Mouse (Mus musculus): ENCODE measurements around the gene Stat5b. TPM values are rescaled to one million over a fixed set of nuclear protein-coding genes. Genes with fewer than 3 reads are reported as not detected.

Gene Stat5b
- total and polyA plus RNA-seq, 3 experiments, result 29.3 to 37.0 (median 32.3) TPM

GRCm38 (mm10) chr11:100842025-100842424, 8.5 kb downstream of the Stat5b start:
- H3K4me1 ChIP-seq (ENCODE audit: control insufficient read depth in 1 of 2, insufficient read depth in 2 of 2, low read length in 2 of 2), result peaks cover 3 to 4% of the 10 kb centered on the region in 2 experiments; a peak in 2 of 4 replicates
- TF ChIP-seq MYC (IDR thresholded peaks at IDR 0.05; ENCODE audit: low read depth, low read length) (no peak), ZC3H11A (IDR thresholded peaks at IDR 0.05; ENCODE audit: low read depth, low read length) (no peak), MAX (IDR thresholded peaks at IDR 0.05; ENCODE audit: low read length) (no peak), ZKSCAN1 (IDR thresholded peaks at IDR 0.05; ENCODE audit: low read depth, low read length) (no peak), EP300 (IDR thresholded peaks at IDR 0.05; ENCODE audit: low read depth in 1 of 2, low read length in 2 of 2) (no peak), MAZ (IDR thresholded peaks at IDR 0.05; ENCODE audit: low read depth, low read length) (no peak)
- H3K79me2 ChIP-seq (ENCODE audit: control insufficient read depth, insufficient read depth, low read length, poor library complexity), result peaks cover 50% of the 10 kb centered on the region
- H3K9me3 ChIP-seq (replicated peaks; ENCODE audit: insufficient read depth, low read length), result no peaks in the 10 kb centered on the region
- peaks cover 2 to 4% of the 10 kb centered on the region in 2 experiments; a peak in 2 of 4 replicates for H3K36me3 ChIP-seq (ENCODE audit: control insufficient read depth in 1 of 2, insufficient read depth in 2 of 2, low read length in 2 of 2)
- DNase-seq (ENCODE audit: low read depth, low spot score), result no peak
- H3K27ac ChIP-seq (ENCODE audit: control insufficient read depth, low read depth, low read length), result no peak overlapping the region
- no peak overlapping the region for H3K4me3 ChIP-seq (ENCODE audit: control insufficient read depth in 1 of 2, insufficient read depth in 1 of 2, low read depth in 2 of 2, low read length in 2 of 2)
- no peak overlapping the region for H3K9ac ChIP-seq (ENCODE audit: control insufficient read depth, low read depth, low read length, poor library complexity, severe bottlenecking)
- H3K27me3 ChIP-seq (ENCODE audit: control insufficient read depth in 1 of 2, insufficient read depth in 2 of 2, low read length in 2 of 2), result no peaks in the 10 kb centered on the region

DNA sequence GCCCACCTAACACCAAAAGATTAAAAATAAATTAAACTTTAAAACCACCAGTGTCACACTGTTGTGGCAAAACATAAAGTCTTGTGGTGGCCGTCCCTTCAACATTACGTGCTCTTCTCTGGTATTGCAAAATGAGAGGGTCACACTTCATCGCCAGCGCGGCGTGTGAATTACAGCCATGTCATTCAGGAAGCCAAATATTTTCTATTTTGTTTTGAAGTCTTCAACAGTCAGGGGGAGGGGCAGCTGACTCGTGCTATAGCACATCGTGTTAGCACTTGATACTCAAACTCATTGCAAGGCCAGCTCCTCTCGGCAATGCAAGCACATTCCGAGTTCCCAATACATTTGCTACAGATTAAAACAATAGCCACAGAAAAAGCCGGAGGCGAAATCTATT, 9.7 kb downstream of the Stat5b start:
- TF ChIP-seq ZMIZ1 (IDR thresholded peaks at IDR 0.05; ENCODE audit: low read depth, low read length) (no peak), CHD2 (IDR thresholded peaks at IDR 0.05; ENCODE audit: low read length) (no peak), MAX (IDR thresholded peaks at IDR 0.05; ENCODE audit: low read length) (no peak), BHLHE40 (IDR thresholded peaks at IDR 0.05; ENCODE audit: borderline replicate concordance, low read depth, low read length) (no peak), POLR2AphosphoS5 (IDR thresholded peaks at IDR 0.05; ENCODE audit: borderline replicate concordance, low read depth, low read length) (no peak), HCFC1 (IDR thresholded peaks at IDR 0.05; ENCODE audit: low read depth, low read length) (no peak), RCOR1 (IDR thresholded peaks at IDR 0.05; ENCODE audit: low read depth, low read length) (no peak), GABPA (IDR thresholded peaks at IDR 0.05; ENCODE audit: low read depth, low read length) (no peak), SIN3A (IDR thresholded peaks at IDR 0.05; ENCODE audit: low read length) (no peak), GATA1 (IDR thresholded peaks at IDR 0.05; ENCODE audit: low read depth, low read length) (no peak), CHD1 (IDR thresholded peaks at IDR 0.05; ENCODE audit: low read depth, low read length) (no peak), POLR2AphosphoS2 (IDR thresholded peaks at IDR 0.05; ENCODE audit: low read length) (no peak), TAL1 (IDR thresholded peaks at IDR 0.05; ENCODE audit: low read length) (no peak), TCF12 (IDR thresholded peaks at IDR 0.05; ENCODE audit: low read depth, low read length) (no peak), MXI1 (IDR thresholded peaks at IDR 0.05; ENCODE audit: low read depth, low read length) (no peak), CTCF (IDR thresholded peaks at IDR 0.05 in 2 of 3, conservative IDR thresholded peaks at IDR 0.05 in 1 of 3; ENCODE audit: control insufficient read depth in 1 of 3, insufficient read depth in 1 of 3, low read depth in 2 of 3, low read length in 3 of 3, poor library complexity in 1 of 3, severe bottlenecking in 1 of 3) (no peak), UBTF (IDR thresholded peaks at IDR 0.05; ENCODE audit: borderline replicate concordance, insufficient read depth, low read depth, low read length) (no peak)
- H3K27ac ChIP-seq (ENCODE audit: control insufficient read depth, low read depth, low read length), result no peak overlapping the region
- H3K4me1 ChIP-seq (ENCODE audit: control insufficient read depth in 1 of 2, insufficient read depth in 2 of 2, low read length in 2 of 2), result peaks cover 0 to 4% of the 10 kb centered on the region in 2 experiments; a peak in 1 of 4 replicates
- H3K9ac ChIP-seq (ENCODE audit: control insufficient read depth, low read depth, low read length, poor library complexity, severe bottlenecking), result no peak overlapping the region
- DNase-seq (ENCODE audit: low read depth, low spot score), result no peak
- H3K4me3 ChIP-seq (ENCODE audit: control insufficient read depth in 1 of 2, insufficient read depth in 1 of 2, low read depth in 2 of 2, low read length in 2 of 2), result no peak overlapping the region
- H3K79me2 ChIP-seq (ENCODE audit: control insufficient read depth, insufficient read depth, low read length, poor library complexity), result peaks cover 40% of the 10 kb centered on the region
- no peaks in the 10 kb centered on the region for H3K9me3 ChIP-seq (replicated peaks; ENCODE audit: insufficient read depth, low read length)
- no peaks in the 10 kb centered on the region for H3K27me3 ChIP-seq (ENCODE audit: control insufficient read depth in 1 of 2, insufficient read depth in 2 of 2, low read length in 2 of 2)
- H3K36me3 ChIP-seq (ENCODE audit: control insufficient read depth in 1 of 2, insufficient read depth in 2 of 2, low read length in 2 of 2), result peaks cover 2 to 4% of the 10 kb centered on the region in 2 experiments; a peak in 1 of 4 replicates

Data from MEL (cell line).